Mouse (Mus musculus): ENCODE data around the gene Plcb4. TPM values are rescaled to one million over a fixed set of nuclear protein-coding genes. Genes with fewer than 3 reads are reported as not detected.
"Not testable (repeated sequence)": the region's sequence is repeated elsewhere in the genome, so short reads cannot be mapped to it uniquely, and the experiment has no call there.

Plcb4 gene
- polyA plus RNA-seq, 1 experiment from 2014 or later = 7.4 TPM

DNA sequence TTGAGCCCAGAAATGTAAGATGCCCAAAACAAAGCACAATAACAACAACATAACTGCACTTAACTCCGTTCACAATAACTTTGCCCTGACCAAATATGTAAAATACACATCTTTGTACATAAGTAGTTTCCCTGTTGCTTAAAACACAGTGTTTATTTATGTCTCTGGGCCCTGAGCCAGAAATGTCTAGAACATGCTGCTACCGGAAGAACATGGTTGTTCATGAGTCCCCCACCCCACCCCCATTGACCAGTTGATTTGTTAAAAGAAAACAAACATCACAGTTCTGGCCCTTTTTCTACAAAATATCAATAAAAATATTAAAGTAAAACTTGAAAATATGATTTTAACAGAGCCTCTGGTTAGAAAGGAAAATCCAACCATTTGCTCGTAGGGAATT is 49.6 kb downstream of the Plcb4 start:
- no peaks in the 10 kb centered on the region for H3K9me3 ChIP-seq (ENCODE audit: control insufficient read depth, low read length)
- no peak overlapping the region for H3K27ac ChIP-seq (ENCODE audit: low read length)
- no peak for ATAC-seq
- H3K9ac ChIP-seq (ENCODE audit: low read depth, low read length) = no peak overlapping the region
- H3K36me3 ChIP-seq (ENCODE audit: control insufficient read depth, insufficient read depth, low read length) = no peaks in the 10 kb centered on the region
- H3K4me1 ChIP-seq (ENCODE audit: control insufficient read depth, insufficient read depth, low read length) = peaks cover 5% of the 10 kb centered on the region; the same call in 1 of the 2 replicates
- H3K27me3 ChIP-seq (replicated peaks; ENCODE audit: control insufficient read depth, insufficient read depth, low read length) = no peaks in the 10 kb centered on the region
- no peak overlapping the region for H3K4me2 ChIP-seq (ENCODE audit: low read depth, low read length)
- no peak overlapping the region for H3K4me3 ChIP-seq (ENCODE audit: low read length)
- WGBS = 69% methylated on average over 3 of the region's 3 CpGs

DNA sequence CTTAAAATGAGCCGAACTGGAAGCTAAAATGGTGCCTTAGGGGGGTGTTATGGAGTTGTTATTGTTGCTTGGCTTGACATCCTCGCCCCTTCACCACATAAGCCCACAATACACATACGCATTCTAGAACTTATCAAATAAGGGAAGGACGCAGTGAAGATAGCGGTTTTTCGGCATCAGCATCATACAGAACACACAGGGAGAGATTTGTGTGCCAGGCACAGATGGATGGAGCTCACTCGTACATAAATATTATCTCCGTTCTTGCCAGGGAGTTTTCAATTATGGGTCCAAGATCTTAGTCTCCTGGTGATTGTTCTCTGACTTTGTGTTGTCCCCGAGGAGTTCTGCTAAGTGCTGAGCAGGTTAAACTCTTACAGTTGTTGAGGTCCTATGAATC is 50.0 kb downstream of the Plcb4 start:
- no peak overlapping the region for H3K9ac ChIP-seq (ENCODE audit: low read depth, low read length)
- H3K9me3 ChIP-seq (ENCODE audit: control insufficient read depth, low read length) = no peaks in the 10 kb centered on the region
- no peak for ATAC-seq
- no peak overlapping the region for H3K4me3 ChIP-seq (ENCODE audit: low read length)
- no peaks in the 10 kb centered on the region for H3K36me3 ChIP-seq (ENCODE audit: control insufficient read depth, insufficient read depth, low read length)
- H3K4me1 ChIP-seq (ENCODE audit: control insufficient read depth, insufficient read depth, low read length) = peaks cover 5% of the 10 kb centered on the region; the same call in 1 of the 2 replicates
- no peak overlapping the region for H3K27ac ChIP-seq (ENCODE audit: low read length)
- H3K4me2 ChIP-seq (ENCODE audit: low read depth, low read length) = no peak overlapping the region
- WGBS = 85% methylated on average over 9 of the region's 9 CpGs
- H3K27me3 ChIP-seq (replicated peaks; ENCODE audit: control insufficient read depth, insufficient read depth, low read length) = no peaks in the 10 kb centered on the region

DNA sequence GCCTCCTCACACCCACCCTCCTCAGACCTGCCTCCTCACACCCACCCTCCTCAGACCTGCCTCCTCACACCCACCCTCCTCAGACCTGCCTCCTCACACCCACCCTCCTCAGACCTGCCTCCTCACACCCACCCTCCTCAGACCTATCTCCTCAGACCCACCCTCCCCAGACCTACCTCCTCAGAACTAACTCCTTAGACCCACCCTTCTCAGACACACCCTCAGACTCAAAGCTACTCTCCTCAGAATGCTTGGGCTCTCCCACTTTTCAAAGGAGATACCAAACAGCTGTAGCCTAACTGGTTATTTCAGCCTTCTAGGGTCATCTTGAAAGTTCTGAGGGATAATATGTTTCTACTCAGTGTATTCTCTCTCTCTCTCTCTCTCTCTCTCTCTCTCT is 50.9 kb downstream of the Plcb4 start:
- H3K36me3 ChIP-seq (ENCODE audit: control insufficient read depth, insufficient read depth, low read length); H3K9me3 ChIP-seq (ENCODE audit: control insufficient read depth, low read length); H3K4me3 ChIP-seq (ENCODE audit: low read length); H3K4me2 ChIP-seq (ENCODE audit: low read depth, low read length); H3K4me1 ChIP-seq (ENCODE audit: control insufficient read depth, insufficient read depth, low read length); H3K27me3 ChIP-seq (replicated peaks; ENCODE audit: control insufficient read depth, insufficient read depth, low read length); ATAC-seq; H3K9ac ChIP-seq (ENCODE audit: low read depth, low read length); H3K27ac ChIP-seq (ENCODE audit: low read length): not testable (repeated sequence)

DNA sequence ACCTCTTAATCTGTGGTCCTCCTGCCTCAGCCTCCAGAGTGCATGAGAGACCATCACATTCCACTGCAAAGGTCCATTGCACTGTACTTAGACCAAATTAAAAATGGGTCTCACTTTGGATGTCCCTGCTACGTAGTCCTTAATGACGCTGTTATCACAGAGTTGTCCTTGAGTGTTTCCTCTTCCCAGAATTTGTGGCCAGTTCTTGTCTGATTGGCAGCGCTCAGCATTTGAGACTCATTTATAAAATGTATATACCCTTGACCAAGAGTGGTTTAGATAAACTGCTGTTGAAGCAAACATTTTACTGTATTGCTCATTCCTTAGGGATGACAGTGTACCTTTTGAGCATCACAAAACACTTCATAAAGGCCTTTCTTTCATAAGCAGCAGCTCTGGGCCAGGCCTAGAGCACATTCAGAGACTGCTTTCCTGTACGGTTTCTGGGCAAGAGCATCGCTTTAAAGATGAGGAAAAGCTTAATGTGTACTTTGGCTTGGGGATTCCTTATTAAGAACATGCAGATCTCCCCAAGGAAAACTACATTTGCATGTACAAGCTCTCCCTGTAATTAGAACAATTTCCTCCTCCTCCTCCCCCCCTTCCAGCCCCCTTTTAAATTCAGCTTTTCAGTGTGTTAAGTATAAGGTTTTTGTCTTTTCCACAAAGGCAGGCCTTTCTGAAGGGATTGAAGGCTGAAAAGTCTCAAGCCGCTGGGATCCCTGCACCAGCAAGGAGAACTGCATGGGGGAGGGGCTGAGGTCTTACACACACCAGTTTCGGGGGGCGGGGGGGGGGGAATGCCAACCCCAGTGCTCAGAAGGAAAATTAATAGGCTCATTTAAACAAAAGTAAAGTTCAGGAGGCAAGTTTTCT is 52.5 kb downstream of the Plcb4 start:
- Histone ChIP-seq H3K4me1 (ENCODE audit: control insufficient read depth, insufficient read depth, low read length) (peaks cover 5% of the 10 kb centered on the region; the same call in 1 of the 2 replicates), H3K27ac (ENCODE audit: low read length) (no peak overlapping the region), H3K4me2 (ENCODE audit: low read depth, low read length) (no peak overlapping the region), H3K9ac (ENCODE audit: low read depth, low read length) (no peak overlapping the region), H3K27me3 (replicated peaks; ENCODE audit: control insufficient read depth, insufficient read depth, low read length) (no peaks in the 10 kb centered on the region), H3K9me3 (ENCODE audit: control insufficient read depth, low read length) (no peaks in the 10 kb centered on the region), H3K36me3 (ENCODE audit: control insufficient read depth, insufficient read depth, low read length) (no peaks in the 10 kb centered on the region), H3K4me3 (ENCODE audit: low read length) (no peak overlapping the region)
- peak; percentile 56 for ATAC-seq
- WGBS = 44% methylated on average over 8 of the region's 8 CpGs

DNA sequence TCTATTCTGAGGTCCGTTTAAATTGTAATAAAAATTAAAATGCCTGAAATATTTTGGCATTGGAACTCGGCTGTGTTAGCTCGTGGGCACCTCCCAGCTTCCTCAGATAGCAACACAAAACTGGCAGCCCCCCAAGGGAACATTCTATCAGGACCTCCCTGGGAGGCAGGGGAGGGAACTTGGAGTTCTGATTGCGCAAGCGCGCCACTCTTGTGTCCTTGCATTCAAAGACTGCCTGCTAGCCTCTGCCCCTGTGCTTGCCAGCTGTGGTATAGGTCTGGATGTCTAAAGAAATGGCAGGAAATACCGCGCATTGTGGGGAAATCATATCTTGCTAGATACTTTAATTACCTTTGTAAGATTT is 53.1 kb downstream of the Plcb4 start:
- Histone ChIP-seq H3K4me2 (ENCODE audit: low read depth, low read length) (no peak overlapping the region), H3K36me3 (ENCODE audit: control insufficient read depth, insufficient read depth, low read length) (no peaks in the 10 kb centered on the region), H3K27ac (ENCODE audit: low read length) (no peak overlapping the region), H3K9ac (ENCODE audit: low read depth, low read length) (no peak overlapping the region), H3K4me3 (ENCODE audit: low read length) (no peak overlapping the region), H3K4me1 (ENCODE audit: control insufficient read depth, insufficient read depth, low read length) (peaks cover 5% of the 10 kb centered on the region; the same call in 1 of the 2 replicates), H3K27me3 (replicated peaks; ENCODE audit: control insufficient read depth, insufficient read depth, low read length) (no peaks in the 10 kb centered on the region), H3K9me3 (ENCODE audit: control insufficient read depth, low read length) (no peaks in the 10 kb centered on the region)
- ATAC-seq = peak; percentile 75
- 28% methylated on average over 8 of the region's 8 CpGs for WGBS

DNA sequence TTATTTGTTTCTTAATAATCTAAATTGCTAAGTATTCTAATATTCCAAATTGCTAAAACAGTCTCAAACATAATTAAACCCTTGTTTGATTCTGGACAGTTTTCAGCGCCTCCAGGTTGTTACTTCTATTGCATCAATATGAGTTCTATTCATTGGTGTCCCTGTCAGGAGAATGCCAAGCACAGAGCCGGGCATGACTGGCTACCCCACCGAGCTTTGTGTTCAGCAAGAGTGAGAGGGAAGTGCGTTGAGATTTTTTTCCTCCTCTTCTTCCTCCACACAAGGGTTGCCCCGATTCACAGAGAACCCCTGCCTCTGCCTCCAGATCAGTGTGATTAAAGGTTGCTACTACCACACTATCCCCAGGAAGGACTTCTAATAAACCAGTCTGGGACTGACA is 53.5 kb downstream of the Plcb4 start:
- H3K36me3 ChIP-seq (ENCODE audit: control insufficient read depth, insufficient read depth, low read length) = no peaks in the 10 kb centered on the region
- H3K4me3 ChIP-seq (ENCODE audit: low read length) = no peak overlapping the region
- H3K27me3 ChIP-seq (replicated peaks; ENCODE audit: control insufficient read depth, insufficient read depth, low read length) = no peaks in the 10 kb centered on the region
- ATAC-seq = no peak
- H3K4me2 ChIP-seq (ENCODE audit: low read depth, low read length) = no peak overlapping the region
- peaks cover 8% of the 10 kb centered on the region; the same call in 1 of the 2 replicates for H3K4me1 ChIP-seq (ENCODE audit: control insufficient read depth, insufficient read depth, low read length)
- H3K9me3 ChIP-seq (ENCODE audit: control insufficient read depth, low read length) = no peaks in the 10 kb centered on the region
- 53% methylated on average over 5 of the region's 5 CpGs for WGBS
- H3K27ac ChIP-seq (ENCODE audit: low read length) = no peak overlapping the region
- no peak overlapping the region for H3K9ac ChIP-seq (ENCODE audit: low read depth, low read length)

DNA sequence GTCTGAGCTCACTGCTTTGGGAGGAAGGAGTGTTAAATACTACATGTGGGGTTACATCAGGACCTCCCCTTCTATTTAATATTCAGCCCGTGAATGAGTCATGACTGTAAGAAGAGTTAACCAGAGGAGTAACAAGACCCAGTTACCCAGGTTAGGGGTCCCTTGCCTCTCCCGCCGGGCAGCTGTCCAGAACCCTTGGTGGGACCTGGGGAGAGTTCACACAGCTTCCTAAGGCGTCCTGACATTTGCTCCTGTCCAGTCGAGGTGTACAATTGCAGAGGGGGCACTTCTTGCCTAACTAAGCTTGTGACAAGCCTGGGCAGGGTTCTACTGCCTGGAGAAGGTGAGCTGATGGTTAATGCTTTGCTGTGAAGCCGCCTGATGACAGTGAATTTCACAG is 54.1 kb downstream of the Plcb4 start:
- Histone ChIP-seq H3K4me1 (ENCODE audit: control insufficient read depth, insufficient read depth, low read length) (peaks cover 13% of the 10 kb centered on the region; the same call in 1 of the 2 replicates), H3K9ac (ENCODE audit: low read depth, low read length) (no peak overlapping the region), H3K27me3 (replicated peaks; ENCODE audit: control insufficient read depth, insufficient read depth, low read length) (no peaks in the 10 kb centered on the region), H3K9me3 (ENCODE audit: control insufficient read depth, low read length) (no peaks in the 10 kb centered on the region), H3K36me3 (ENCODE audit: control insufficient read depth, insufficient read depth, low read length) (no peaks in the 10 kb centered on the region), H3K27ac (ENCODE audit: low read length) (no peak overlapping the region), H3K4me3 (ENCODE audit: low read length) (no peak overlapping the region), H3K4me2 (ENCODE audit: low read depth, low read length) (no peak overlapping the region)
- no peak for ATAC-seq
- 75% methylated on average over 6 of the region's 6 CpGs for WGBS

DNA sequence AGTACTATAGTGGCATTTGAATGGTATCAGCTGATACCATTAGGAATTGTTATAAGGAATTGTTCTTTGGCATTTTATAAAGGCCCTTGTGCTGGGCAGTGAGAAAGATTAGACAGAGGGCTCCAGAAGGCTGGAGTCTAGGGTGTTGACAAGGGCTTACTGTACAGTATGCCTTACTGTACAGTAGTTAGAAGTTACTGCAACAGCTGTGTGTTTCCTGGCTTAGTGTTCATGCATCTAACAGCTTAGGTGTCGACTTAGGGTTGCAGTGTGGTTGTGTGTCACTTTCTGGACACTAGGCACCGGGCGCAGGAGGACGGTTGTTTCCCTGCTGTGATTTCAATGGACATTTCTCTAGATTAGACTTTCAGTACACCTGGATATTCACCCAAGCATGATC is 57.4 kb downstream of the Plcb4 start:
- Histone ChIP-seq H3K4me1 (ENCODE audit: control insufficient read depth, insufficient read depth, low read length) (peaks cover 10% of the 10 kb centered on the region; the same call in 1 of the 2 replicates), H3K4me2 (ENCODE audit: low read depth, low read length) (no peak overlapping the region), H3K9ac (ENCODE audit: low read depth, low read length) (no peak overlapping the region), H3K27me3 (replicated peaks; ENCODE audit: control insufficient read depth, insufficient read depth, low read length) (no peaks in the 10 kb centered on the region), H3K36me3 (ENCODE audit: control insufficient read depth, insufficient read depth, low read length) (no peaks in the 10 kb centered on the region), H3K9me3 (ENCODE audit: control insufficient read depth, low read length) (no peaks in the 10 kb centered on the region), H3K27ac (ENCODE audit: low read length) (no peak overlapping the region), H3K4me3 (ENCODE audit: low read length) (no peak overlapping the region)
- 92% methylated on average over 4 of the region's 4 CpGs for WGBS
- ATAC-seq = no peak

DNA sequence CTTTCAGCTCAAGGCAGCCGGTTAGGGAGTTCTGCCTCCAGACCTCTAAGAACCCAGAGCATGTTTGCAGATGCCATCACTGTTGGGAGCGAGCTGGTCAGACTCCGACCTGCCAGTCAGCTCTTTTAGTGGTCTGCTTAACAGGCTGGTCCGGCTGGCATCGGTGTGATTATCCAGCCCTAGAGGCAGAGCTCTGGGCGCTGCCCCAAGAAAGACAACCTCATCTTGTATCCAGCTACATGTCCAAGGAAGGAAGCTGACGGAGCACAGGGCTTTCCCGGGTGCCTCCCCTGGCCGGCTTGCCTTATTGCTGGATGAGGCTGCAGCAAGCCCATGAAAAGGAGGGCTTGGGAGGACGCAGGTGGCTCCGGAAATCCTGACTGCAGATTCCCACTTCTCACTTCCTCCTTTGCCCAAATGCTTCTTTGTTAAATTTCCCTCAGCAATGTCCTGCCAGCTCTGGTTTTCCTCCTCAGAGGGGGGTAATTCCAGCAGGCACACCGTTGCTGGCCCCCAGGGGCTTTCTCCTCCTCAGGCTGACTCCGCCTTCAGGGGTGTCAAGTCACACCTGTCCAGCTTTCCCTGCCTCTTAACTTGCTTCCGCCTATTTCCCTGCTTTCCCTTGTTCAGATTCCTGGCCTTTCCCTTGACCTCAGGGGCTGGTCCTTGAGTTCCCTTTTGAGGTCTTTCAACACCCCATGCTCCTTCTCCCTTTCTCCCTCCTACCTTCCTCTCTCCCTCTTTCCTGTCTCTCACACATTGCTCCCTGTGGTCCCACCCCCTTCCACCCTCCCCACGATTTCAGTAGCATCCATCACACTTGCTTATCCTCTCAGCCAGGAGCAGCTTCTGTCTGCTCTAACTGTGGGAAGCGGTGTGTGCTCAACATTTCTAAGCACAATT is 58.7 kb downstream of the Plcb4 start:
- H3K36me3 ChIP-seq (ENCODE audit: control insufficient read depth, insufficient read depth, low read length) = no peaks in the 10 kb centered on the region
- WGBS = 21% methylated on average over 16 of the region's 16 CpGs
- H3K9ac ChIP-seq (ENCODE audit: low read depth, low read length) = peak overlapping the region; percentile 40; the same call in 1 of the 2 replicates
- H3K4me3 ChIP-seq (ENCODE audit: low read length) = peak overlapping the region; percentile 33
- ATAC-seq = peak; percentile 60; the same call in 1 of the 2 replicates
- H3K4me2 ChIP-seq (ENCODE audit: low read depth, low read length) = peak overlapping the region; percentile 47
- H3K27me3 ChIP-seq (replicated peaks; ENCODE audit: control insufficient read depth, insufficient read depth, low read length) = no peaks in the 10 kb centered on the region
- peaks cover 7% of the 10 kb centered on the region; the same call in 1 of the 2 replicates for H3K4me1 ChIP-seq (ENCODE audit: control insufficient read depth, insufficient read depth, low read length)
- no peaks in the 10 kb centered on the region for H3K9me3 ChIP-seq (ENCODE audit: control insufficient read depth, low read length)
- 0 out of 2 replicates have a peak overlapping the region, but pooled peaks have one; percentile 17 for H3K27ac ChIP-seq (ENCODE audit: low read length)
